Mouse (Mus musculus) limb, embryonic 12.5 days (tissue): ENCODE measurements around the gene Znrf2. TPM values are rescaled to one million over a fixed set of nuclear protein-coding genes. Genes with fewer than 3 reads are reported as not detected.
"Not testable (repeated sequence)": the region's sequence is repeated elsewhere in the genome, so short reads cannot be mapped to it uniquely, and the experiment has no call there.

Experiments used
- ATAC-seq: fragments of 200-750 bp; cut with Nextera tagmentation; 2 replicates; pipeline ENCODE4 v1.8.0; 2017; ENCODE audit warnings: low read depth, moderate TSS enrichment; ENCODE audit not compliant: insufficient number of reproducible peaks, insufficient read depth, low FRiP score, low TSS enrichment
- H3K27ac ChIP-seq: fragments of 300-500 bp; sonication (generic); 2 replicates; pipeline ENCODE4 v1.5.1; 2016; ENCODE audit warnings: mild to moderate bottlenecking, moderate library complexity
- H3K27me3 ChIP-seq: fragments of 300-500 bp; sonication (generic); 2 replicates; pipeline ENCODE4 v1.6.1; 2016; ENCODE audit warnings: mild to moderate bottlenecking, moderate library complexity
- H3K36me3 ChIP-seq: fragments of 300-500 bp; sonication (generic); 2 replicates; pipeline ENCODE4 v1.6.1; 2016; ENCODE audit warnings: mild to moderate bottlenecking, moderate library complexity
- H3K4me1 ChIP-seq: fragments of 300-500 bp; sonication (generic); replicated peaks from 2 replicates; pipeline ENCODE4 v1.6.1; 2016
- H3K4me2 ChIP-seq: fragments of 300-500 bp; sonication (generic); 2 replicates; pipeline ENCODE4 v1.6.1; 2016; ENCODE audit warnings: mild to moderate bottlenecking, moderate library complexity
- H3K4me3 ChIP-seq: fragments of 300-500 bp; sonication (generic); replicated peaks from 2 replicates; pipeline ENCODE4 v1.5.1; 2016; ENCODE audit warnings: mild to moderate bottlenecking
- H3K9ac ChIP-seq: fragments of 300-500 bp; sonication (generic); replicated peaks from 2 replicates; pipeline ENCODE4 v1.6.1; 2016; ENCODE audit warnings: mild to moderate bottlenecking, moderate library complexity
- H3K9me3 ChIP-seq: fragments of 300-500 bp; sonication (generic); 2 replicates; pipeline ENCODE4 v1.6.1; 2016; ENCODE audit warnings: mild to moderate bottlenecking, moderate library complexity
- WGBS: fragments of 180-500 bp; shearing (Covaris S2); methylation state at CpG from one replicate; pipeline ENCODE4 v1.1.7; 2016; 5-methylcytosine and 5-hydroxymethylcytosine counted together
- polyA plus RNA-seq: library from polyadenylated mRNA; unstranded; fragments of >200 nt; fragmentation: Nextera tagmentation; extraction: Ambion mirVana; gene quantifications from 2 replicates; pipeline ENCODE4 v1.2.1, GENCODE M21; 2016

Znrf2 gene
- polyA plus RNA-seq, 1 experiment from 2014 or later: 3.9 TPM

DNA sequence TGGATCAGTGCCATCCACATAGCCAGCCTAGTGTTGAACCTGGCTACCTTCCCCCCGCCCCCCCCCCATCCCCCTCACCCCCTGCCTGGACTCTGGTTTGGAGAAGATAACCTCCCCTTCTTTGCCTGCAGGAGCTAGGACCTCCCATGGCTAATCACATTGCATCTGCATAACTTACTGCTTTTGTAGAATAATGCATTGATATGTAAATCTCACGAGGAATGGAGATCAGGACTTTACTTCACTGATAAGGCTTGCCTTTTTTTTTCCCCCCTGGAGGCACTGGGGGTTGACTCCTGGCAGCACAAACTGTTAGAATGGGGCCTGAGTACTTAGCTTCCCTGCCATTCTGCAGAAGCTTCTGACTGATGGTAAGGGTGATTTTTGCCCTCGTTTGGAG, 36.0 kb downstream of the Znrf2 start:
- H3K36me3 ChIP-seq: no peaks in the 10 kb centered on the region
- no peak overlapping the region for H3K9ac ChIP-seq
- ATAC-seq: no peak
- H3K27me3 ChIP-seq: no peaks in the 10 kb centered on the region
- H3K27ac ChIP-seq: no peak overlapping the region
- no peak overlapping the region for H3K4me2 ChIP-seq
- H3K4me1 ChIP-seq: peaks cover 19% of the 10 kb centered on the region
- H3K9me3 ChIP-seq: no peaks in the 10 kb centered on the region
- WGBS: 21% methylated on average over 3 of the region's 3 CpGs
- H3K4me3 ChIP-seq: no peak overlapping the region

DNA sequence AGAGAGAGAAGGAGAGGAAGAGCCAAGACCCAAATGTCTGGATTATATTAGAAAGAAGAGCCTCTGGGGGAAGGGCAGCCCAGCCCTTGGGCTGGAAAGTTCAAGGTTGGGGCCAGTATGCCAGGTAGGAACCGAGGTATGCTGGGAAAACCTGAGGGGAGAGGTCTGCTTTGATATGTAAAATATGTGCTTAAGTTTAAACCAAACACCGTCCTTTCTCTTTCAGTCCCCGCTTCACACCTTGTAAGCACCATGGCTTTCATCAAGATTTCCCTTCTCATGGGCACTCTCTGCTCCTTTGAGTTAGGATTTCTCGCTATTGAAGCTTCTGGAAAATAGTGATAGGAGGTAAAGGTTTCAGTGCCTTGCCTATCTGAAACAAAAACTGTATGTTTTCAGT, 38.1 kb downstream of the Znrf2 start:
- no peak overlapping the region for H3K4me2 ChIP-seq
- no peak overlapping the region for H3K27ac ChIP-seq
- H3K4me1 ChIP-seq: peaks cover 15% of the 10 kb centered on the region
- no peak overlapping the region for H3K9ac ChIP-seq
- H3K9me3 ChIP-seq: no peaks in the 10 kb centered on the region
- H3K27me3 ChIP-seq: no peaks in the 10 kb centered on the region
- ATAC-seq: no peak
- H3K36me3 ChIP-seq: no peaks in the 10 kb centered on the region
- no peak overlapping the region for H3K4me3 ChIP-seq
- 41% methylated on average over 4 of the region's 4 CpGs for WGBS

DNA sequence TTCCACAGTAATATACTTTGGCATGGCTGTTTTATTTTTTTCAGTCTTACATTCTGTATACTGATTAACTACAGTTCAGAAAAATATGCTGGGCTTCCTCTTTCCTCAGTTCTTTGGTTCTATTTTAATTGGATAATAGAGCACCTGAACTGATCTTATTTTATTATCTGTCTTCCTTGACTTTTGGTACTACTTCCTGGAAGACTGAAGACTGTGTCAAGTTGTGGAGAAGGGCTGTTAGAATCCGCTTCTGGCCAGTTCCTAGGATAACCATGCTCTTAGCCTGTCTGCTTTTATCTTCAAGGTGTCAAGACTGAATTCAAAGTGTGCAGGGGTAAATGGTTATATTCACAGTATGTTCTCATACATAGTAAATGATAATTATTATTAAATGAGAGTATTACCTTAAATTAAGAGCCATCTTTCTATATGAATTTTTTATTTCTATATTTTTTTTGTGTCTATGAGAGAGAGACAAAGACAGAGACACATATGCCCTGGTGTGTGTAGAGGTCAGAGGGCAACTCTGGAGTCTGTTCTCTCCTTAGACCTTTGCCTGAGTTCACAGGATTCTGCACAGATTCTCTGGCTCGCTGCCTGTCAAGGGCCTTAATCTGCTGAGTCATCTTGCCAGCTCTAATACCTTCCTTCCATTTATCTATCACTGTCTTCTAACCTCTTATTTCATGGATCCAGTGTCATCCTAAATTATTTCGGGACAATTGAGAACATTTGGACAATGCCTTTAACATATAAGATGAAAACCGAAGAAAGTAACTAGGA, 39.3 kb downstream of the Znrf2 start:
- no peaks in the 10 kb centered on the region for H3K36me3 ChIP-seq
- H3K4me3 ChIP-seq: no peak overlapping the region
- ATAC-seq: no peak
- H3K4me1 ChIP-seq: peaks cover 15% of the 10 kb centered on the region
- H3K27ac ChIP-seq: no peak overlapping the region
- no peak overlapping the region for H3K4me2 ChIP-seq
- no peaks in the 10 kb centered on the region for H3K27me3 ChIP-seq
- H3K9ac ChIP-seq: no peak overlapping the region
- no peaks in the 10 kb centered on the region for H3K9me3 ChIP-seq
- WGBS: 52% methylated on average over 4 of the region's 4 CpGs

DNA sequence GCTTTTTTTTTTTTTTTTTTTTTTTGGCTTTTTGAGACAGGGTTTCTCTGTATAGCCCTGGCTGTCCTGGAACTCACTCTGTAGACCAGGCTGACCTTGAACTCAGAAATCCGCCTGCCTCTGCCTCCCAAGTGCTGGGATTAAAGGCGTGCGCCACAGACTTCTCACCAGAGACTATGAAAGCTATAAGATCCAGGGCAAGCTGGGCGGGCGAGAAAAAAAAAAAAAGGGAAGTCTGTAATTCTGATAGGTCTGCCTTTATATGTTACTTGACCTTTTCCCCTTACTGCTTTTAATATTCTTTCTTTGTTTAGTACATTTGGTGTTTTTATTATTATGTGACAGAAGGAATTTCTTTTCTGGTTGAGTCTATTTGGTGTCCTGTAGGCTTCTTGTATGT, 42.4 kb downstream of the Znrf2 start:
- not testable (repeated sequence) for H3K4me3 ChIP-seq, H3K4me1 ChIP-seq, H3K4me2 ChIP-seq, H3K27me3 ChIP-seq, H3K9me3 ChIP-seq, ATAC-seq, H3K36me3 ChIP-seq, H3K9ac ChIP-seq, H3K27ac ChIP-seq
- 95% methylated on average over 5 of the region's 5 CpGs for WGBS

DNA sequence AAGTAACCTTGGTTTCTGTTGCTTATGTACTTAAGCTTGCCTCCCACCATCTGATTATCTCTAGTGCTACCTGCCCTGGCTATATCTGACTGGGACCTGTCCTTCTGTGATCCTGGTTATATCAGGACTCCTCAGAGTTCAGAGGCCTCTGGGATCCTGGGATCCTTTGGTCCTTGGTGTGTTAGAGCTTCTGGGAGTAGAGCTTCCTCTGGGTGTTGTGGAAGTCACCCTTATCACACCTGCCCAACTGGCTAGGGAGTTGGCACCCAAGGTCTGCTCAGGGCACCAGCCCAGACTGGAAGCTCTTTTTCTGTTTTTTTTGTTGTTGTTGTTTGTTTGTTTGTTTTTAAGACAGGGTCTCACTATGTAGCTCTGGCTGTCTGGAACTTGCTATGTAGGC, 43.5 kb downstream of the Znrf2 start:
- peaks cover 4% of the 10 kb centered on the region; the same call in 1 of the 2 replicates for H3K9me3 ChIP-seq
- H3K4me1 ChIP-seq: no peaks in the 10 kb centered on the region
- no peak overlapping the region for H3K4me2 ChIP-seq
- ATAC-seq: no peak
- no peak overlapping the region for H3K27ac ChIP-seq
- no peaks in the 10 kb centered on the region for H3K36me3 ChIP-seq
- H3K27me3 ChIP-seq: no peaks in the 10 kb centered on the region
- H3K9ac ChIP-seq: no peak overlapping the region
- no peak overlapping the region for H3K4me3 ChIP-seq

DNA sequence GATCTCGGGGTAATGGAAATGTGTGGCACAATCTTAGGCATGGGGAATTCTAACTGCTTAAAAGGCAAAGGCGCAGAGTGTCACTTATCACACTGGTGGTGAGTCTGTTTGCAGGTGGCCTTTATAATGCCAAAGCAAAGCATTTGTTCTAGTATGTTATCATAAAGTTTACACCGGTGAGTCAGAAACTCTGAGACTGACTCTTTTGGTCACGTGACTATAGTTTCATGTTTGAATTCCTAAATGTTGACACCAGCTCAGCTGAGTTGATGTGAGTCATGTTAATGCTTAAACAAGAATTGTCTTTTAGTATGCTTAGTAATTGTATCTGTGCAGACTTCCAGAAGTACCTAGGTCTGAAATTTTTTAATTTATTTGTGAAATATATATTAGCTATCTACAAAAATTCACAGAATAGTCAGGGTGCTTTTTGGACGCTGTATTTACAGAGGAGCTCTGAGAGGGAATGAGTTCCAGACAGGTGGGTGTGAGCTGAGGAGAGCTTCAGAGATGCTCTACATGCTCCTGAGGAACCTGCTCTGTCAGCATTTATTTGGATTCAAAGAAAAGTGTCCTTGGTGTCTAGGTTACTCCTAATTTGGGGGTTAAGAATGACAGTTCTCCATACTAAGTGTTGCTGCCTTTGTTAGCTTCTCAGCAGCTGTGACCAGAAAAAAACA, 50.2 kb downstream of the Znrf2 start:
- 78% methylated on average over 5 of the region's 5 CpGs for WGBS

DNA sequence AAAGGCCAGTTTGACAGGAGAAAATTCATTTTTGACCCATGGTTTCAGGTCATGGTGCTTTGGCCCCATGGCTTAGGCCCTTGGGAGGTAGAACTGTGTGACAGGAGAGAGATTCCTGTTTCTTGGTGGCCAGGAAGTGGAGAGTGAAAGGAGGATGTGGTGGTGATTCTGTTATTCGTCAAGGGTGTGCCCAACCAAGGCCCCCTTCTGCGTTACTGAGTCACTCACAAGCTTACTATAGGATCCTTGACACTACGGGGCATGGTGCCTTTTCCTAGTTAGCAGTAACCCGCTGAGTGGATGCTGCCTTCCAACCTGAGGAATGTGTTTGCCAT, 50.7 kb downstream of the Znrf2 start:
- peaks cover 4% of the 10 kb centered on the region; the same call in 1 of the 2 replicates for H3K9me3 ChIP-seq
- 61% methylated on average over 4 of the region's 4 CpGs for WGBS
- H3K4me3 ChIP-seq: no peak overlapping the region
- H3K36me3 ChIP-seq: 0 out of 2 replicates have a peak, but pooled peaks cover 4% of the 10 kb centered on the region
- no peak overlapping the region for H3K9ac ChIP-seq
- no peak for ATAC-seq
- no peak overlapping the region for H3K27ac ChIP-seq
- 0 out of 2 replicates have a peak, but pooled peaks cover 3% of the 10 kb centered on the region for H3K4me1 ChIP-seq
- H3K27me3 ChIP-seq: no peaks in the 10 kb centered on the region
- H3K4me2 ChIP-seq: no peak overlapping the region

More for the DNA sequence above, 50.2 kb downstream of the Znrf2 start:
- ATAC-seq: no peak
- Histone ChIP-seq H3K4me3 (no peak overlapping the region), H3K9ac (no peak overlapping the region), H3K9me3 (peaks cover 4% of the 10 kb centered on the region; the same call in 1 of the 2 replicates), H3K36me3 (0 out of 2 replicates have a peak, but pooled peaks cover 4% of the 10 kb centered on the region), H3K27ac (no peak overlapping the region), H3K27me3 (no peaks in the 10 kb centered on the region), H3K4me2 (no peak overlapping the region), H3K4me1 (0 out of 2 replicates have a peak, but pooled peaks cover 3% of the 10 kb centered on the region)

DNA sequence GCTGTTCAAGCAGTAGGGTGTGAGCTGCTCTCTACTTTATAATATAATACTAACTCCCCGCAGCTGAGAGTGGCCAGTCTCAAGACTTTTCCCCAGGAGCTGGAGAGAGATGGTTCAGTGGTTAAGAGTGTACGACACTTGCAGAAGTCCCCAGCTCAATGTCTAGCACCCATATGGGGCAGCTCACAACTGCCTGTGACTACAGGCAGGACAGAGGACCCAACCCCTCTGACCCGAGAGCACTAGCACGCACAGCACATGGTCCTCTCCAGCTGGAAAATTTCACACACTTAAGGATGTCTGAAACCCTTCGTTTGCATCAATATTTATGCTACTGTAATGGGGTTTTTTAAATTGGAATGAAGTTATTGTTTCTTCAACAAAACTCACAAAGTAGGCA, 56.3 kb downstream of the Znrf2 start:
- no peak overlapping the region for H3K4me3 ChIP-seq
- H3K9ac ChIP-seq: no peak overlapping the region
- no peaks in the 10 kb centered on the region for H3K27me3 ChIP-seq
- no peaks in the 10 kb centered on the region for H3K36me3 ChIP-seq
- 82% methylated on average over 5 of the region's 5 CpGs for WGBS
- no peak for ATAC-seq
- no peak overlapping the region for H3K4me2 ChIP-seq
- no peak overlapping the region for H3K27ac ChIP-seq
- H3K4me1 ChIP-seq: no peaks in the 10 kb centered on the region
- H3K9me3 ChIP-seq: no peaks in the 10 kb centered on the region

DNA sequence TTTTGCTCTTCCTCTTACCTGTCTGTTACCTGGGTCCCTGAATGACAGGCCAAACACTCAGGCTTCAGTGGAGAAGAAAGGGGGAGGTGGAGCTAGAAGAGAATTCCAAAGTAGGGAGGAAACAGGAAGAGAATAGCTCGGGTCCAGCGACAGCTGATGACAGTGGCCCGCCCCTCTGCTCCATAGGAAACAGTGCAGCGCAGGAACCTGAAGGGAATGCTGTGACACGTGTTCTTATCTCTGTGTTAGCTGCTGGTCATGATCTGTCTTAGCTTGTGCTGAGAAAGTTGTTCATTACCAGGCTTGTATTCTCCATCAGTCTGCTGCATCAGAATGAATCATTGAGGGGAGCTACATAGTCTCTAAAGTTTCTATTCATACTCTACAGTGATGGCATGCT, 60.1 kb downstream of the Znrf2 start:
- no peak for ATAC-seq
- no peak overlapping the region for H3K9ac ChIP-seq
- WGBS: 50% methylated on average over 5 of the region's 5 CpGs
- no peaks in the 10 kb centered on the region for H3K4me1 ChIP-seq
- H3K36me3 ChIP-seq: 0 out of 2 replicates have a peak, but pooled peaks cover 7% of the 10 kb centered on the region
- no peak overlapping the region for H3K4me3 ChIP-seq
- no peaks in the 10 kb centered on the region for H3K27me3 ChIP-seq
- no peak overlapping the region for H3K4me2 ChIP-seq
- no peak overlapping the region for H3K27ac ChIP-seq
- no peaks in the 10 kb centered on the region for H3K9me3 ChIP-seq

DNA sequence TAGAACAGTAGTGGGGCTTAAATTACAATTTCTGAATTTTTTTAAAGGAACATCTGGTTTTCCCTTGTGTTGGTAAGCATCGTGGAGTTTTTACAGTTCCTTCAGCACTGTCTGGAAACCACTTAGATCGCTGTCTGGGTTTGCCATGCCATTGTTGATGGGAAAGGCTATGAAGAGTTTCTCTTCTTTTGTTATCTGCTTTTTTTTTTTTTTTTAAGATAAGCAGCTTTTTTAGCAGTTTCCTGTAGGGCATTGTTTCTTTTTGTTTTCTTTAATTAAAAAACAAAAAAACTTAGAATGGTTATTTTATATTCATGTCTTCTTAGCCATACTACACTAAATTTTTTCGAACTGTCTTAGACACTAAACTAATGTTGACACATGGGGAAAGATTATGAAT, 60.9 kb downstream of the Znrf2 start:
- ATAC-seq: no peak
- 80% methylated on average over 3 of the region's 3 CpGs for WGBS
- Histone ChIP-seq H3K9ac (no peak overlapping the region), H3K4me1 (no peaks in the 10 kb centered on the region), H3K9me3 (no peaks in the 10 kb centered on the region), H3K36me3 (0 out of 2 replicates have a peak, but pooled peaks cover 7% of the 10 kb centered on the region), H3K27me3 (no peaks in the 10 kb centered on the region), H3K4me3 (no peak overlapping the region), H3K4me2 (no peak overlapping the region), H3K27ac (no peak overlapping the region)

DNA sequence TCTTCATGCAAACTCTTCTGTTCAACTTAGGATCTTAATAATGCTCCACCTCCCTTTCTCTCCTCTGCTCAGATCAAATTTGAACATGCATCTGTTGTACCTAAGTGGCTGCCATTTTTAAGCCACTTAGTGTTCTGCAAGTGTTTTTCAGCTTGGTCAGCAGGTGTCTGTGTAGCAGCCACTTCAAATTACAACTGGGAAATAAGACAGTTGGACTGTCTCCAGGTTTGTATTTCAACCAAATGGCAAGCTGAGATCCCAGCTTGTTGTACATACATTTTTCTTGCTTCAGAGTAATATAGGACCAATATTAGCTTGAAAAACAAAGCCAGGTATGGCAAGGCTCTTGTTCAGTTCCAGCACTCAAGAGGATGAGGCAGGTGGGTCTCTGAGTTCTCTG, 61.8 kb downstream of the Znrf2 start:
- ATAC-seq: no peak
- no peak overlapping the region for H3K4me2 ChIP-seq

More for the DNA sequence above, 61.8 kb downstream of the Znrf2 start:
- Histone ChIP-seq H3K9ac (no peak overlapping the region), H3K36me3 (0 out of 2 replicates have a peak, but pooled peaks cover 7% of the 10 kb centered on the region), H3K9me3 (no peaks in the 10 kb centered on the region), H3K4me3 (no peak overlapping the region), H3K4me1 (no peaks in the 10 kb centered on the region), H3K27me3 (no peaks in the 10 kb centered on the region), H3K27ac (no peak overlapping the region)
